Mouse (Mus musculus): ENCODE measurements around the gene 0610040J01Rik. TPM values are rescaled to one million over a fixed set of nuclear protein-coding genes. Genes with fewer than 3 reads are reported as not detected.
"Not testable (repeated sequence)": the region's sequence is repeated elsewhere in the genome, so short reads cannot be mapped to it uniquely, and the experiment has no call there.

Gene 0610040J01Rik
- polyA plus RNA-seq, 1 experiment from 2014 or later: 44.8 TPM

DNA sequence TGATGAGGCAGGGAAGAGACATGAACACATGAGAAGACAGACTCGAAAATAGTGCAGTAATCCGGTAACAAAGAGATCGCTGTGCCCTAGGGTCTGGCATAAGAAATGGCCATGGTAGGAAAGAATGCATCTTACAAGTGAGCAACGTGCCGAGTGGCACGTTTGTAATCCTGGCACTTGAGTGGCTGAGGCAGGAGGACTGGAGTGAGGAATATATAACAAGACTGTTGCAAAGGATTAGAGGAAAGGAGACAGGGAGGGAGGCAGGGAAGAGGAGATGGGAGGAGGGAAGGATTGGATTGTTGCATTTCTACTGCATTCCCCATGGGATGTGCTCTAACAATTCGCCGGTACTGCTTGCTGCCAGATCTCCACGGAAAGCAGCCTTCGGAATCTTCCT is 66.9 kb downstream of the 0610040J01Rik start:
- H3K27ac ChIP-seq: no peak overlapping the region
- no peaks in the 10 kb centered on the region for H3K27me3 ChIP-seq (replicated peaks)
- no peaks in the 10 kb centered on the region for H3K9me3 ChIP-seq
- 66% methylated on average over 10 of the region's 10 CpGs for WGBS
- no peak overlapping the region for H3K4me3 ChIP-seq (replicated peaks)
- H3K4me2 ChIP-seq: no peak overlapping the region
- H3K36me3 ChIP-seq: no peaks in the 10 kb centered on the region
- no peak overlapping the region for H3K9ac ChIP-seq
- no peaks in the 10 kb centered on the region for H3K4me1 ChIP-seq
- no peak for ATAC-seq (ENCODE audit: insufficient read depth, low FRiP score, low read depth)

DNA sequence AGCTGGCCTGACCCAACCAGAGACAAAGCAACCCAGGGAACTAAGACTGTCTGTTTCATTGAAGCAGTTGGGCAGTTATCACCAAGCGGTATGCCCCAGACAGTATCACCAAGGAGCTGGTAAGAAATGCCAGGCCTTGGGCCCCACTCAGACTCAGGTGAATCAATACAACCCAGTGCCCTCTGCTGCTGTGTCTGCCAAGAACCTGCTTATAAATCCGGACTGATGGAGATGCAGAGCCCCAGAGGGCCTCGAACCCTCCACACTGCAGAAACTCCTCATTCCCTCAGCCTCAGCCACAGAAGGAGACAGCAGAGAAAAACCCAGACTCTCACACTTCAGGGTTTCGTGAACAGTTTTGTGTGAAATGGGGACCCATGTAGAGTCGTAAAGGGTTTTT is 74.1 kb downstream of the 0610040J01Rik start:
- WGBS: 84% methylated on average over 5 of the region's 5 CpGs
- ATAC-seq (ENCODE audit: insufficient read depth, low FRiP score, low read depth): no peak
- no peaks in the 10 kb centered on the region for H3K4me1 ChIP-seq
- H3K9ac ChIP-seq: no peak overlapping the region
- no peaks in the 10 kb centered on the region for H3K27me3 ChIP-seq (replicated peaks)
- no peak overlapping the region for H3K27ac ChIP-seq
- no peak overlapping the region for H3K4me2 ChIP-seq
- H3K9me3 ChIP-seq: no peaks in the 10 kb centered on the region
- no peaks in the 10 kb centered on the region for H3K36me3 ChIP-seq
- H3K4me3 ChIP-seq (replicated peaks): no peak overlapping the region

DNA sequence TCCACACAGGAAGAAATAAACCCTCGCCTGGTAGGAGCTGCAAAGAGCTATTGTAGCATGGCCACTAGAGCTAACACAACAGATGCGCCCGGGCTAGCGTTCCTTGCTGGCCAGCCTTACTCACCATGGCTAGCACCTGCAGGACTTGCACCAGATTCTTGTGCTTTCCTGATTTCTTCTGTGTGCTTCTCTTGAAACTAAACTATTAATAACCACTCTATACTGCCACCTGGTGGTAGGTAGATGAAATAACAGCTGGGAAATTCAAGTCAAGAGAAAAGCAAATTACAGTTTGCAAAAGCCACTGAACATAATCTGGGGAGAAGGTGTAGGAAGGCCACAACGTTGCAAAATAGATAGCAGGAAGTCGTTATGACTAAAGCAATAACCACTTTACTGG is 74.5 kb downstream of the 0610040J01Rik start:
- Histone ChIP-seq H3K9ac (no peak overlapping the region), H3K9me3 (no peaks in the 10 kb centered on the region), H3K27ac (no peak overlapping the region), H3K27me3 (replicated peaks) (no peaks in the 10 kb centered on the region), H3K36me3 (no peaks in the 10 kb centered on the region), H3K4me1 (no peaks in the 10 kb centered on the region), H3K4me2 (no peak overlapping the region), H3K4me3 (replicated peaks) (no peak overlapping the region)
- ATAC-seq (ENCODE audit: insufficient read depth, low FRiP score, low read depth): no peak
- 26% methylated on average over 6 of the region's 6 CpGs for WGBS

- Histone ChIP-seq H3K9ac (no peak overlapping the region), H3K36me3 (no peaks in the 10 kb centered on the region), H3K4me2 (no peak overlapping the region), H3K9me3 (no peaks in the 10 kb centered on the region), H3K27me3 (replicated peaks) (no peaks in the 10 kb centered on the region), H3K4me3 (replicated peaks) (no peak overlapping the region), H3K4me1 (0 out of 2 replicates have a peak, but pooled peaks cover 3% of the 10 kb centered on the region), H3K27ac (no peak overlapping the region)
- 97% methylated on average over 4 of the region's 4 CpGs for WGBS
- no peak for ATAC-seq (ENCODE audit: insufficient read depth, low FRiP score, low read depth)
Observed at GRCm38 (mm10) chr5:63887111-63887510, 74.9 kb downstream of the 0610040J01Rik start.

DNA sequence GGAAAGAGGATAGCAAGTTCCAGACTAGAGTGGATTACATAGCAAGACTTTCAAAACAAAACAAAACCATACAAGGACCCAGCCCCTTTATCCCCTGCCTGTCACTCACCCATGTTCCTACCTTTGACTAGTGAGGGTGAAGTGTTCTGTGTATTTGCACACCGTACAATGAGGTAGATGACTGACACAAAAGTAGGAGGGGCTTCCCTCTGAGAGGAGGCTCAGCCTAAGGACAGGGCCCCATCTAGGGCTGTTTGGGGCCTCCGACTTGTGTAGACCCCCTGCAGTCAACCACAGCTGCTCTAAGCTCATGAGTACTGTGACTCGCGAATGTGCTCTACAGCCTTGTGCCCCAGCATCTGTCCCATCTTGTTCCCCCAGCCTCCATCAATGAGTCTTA is 79.1 kb downstream of the 0610040J01Rik start:
- ATAC-seq (ENCODE audit: insufficient read depth, low FRiP score, low read depth): 0 out of 2 replicates have a peak, but pooled peaks have one; percentile 14
- Histone ChIP-seq H3K9me3 (no peaks in the 10 kb centered on the region), H3K27ac (peak overlapping the region; percentile 59; the same call in 1 of the 2 replicates)

DNA sequence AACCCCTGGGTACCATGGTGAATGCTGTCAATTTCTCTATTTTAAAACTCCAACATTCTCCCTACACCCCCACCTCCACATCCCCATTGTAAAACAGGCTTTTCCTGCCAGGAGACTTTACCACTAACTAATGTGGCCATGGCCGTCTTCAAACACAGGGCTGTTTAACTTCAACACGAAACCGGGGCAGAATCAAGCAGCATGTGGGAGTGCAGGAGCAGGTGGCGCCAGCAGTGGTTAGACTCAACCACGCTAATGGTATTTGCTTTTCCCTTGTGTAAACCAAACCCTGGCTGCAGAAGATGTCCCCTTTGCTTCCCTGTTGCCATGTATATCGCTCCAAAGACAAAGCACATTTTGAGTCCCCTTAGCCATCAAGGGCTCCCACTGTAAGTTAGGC is 79.7 kb downstream of the 0610040J01Rik start:
- ATAC-seq (ENCODE audit: insufficient read depth, low FRiP score, low read depth): peak; percentile 90
- Histone ChIP-seq H3K4me3 (replicated peaks) (no peak overlapping the region), H3K27me3 (replicated peaks) (no peaks in the 10 kb centered on the region), H3K9ac (no peak overlapping the region), H3K4me1 (0 out of 2 replicates have a peak, but pooled peaks cover 15% of the 10 kb centered on the region), H3K36me3 (no peaks in the 10 kb centered on the region), H3K27ac (peak overlapping the region; percentile 73), H3K9me3 (no peaks in the 10 kb centered on the region), H3K4me2 (no peak overlapping the region)
- 42% methylated on average over 6 of the region's 6 CpGs for WGBS

More for the DNA sequence above, 79.1 kb downstream of the 0610040J01Rik start:
- Histone ChIP-seq H3K4me1 (0 out of 2 replicates have a peak, but pooled peaks cover 15% of the 10 kb centered on the region), H3K4me2 (no peak overlapping the region), H3K27me3 (replicated peaks) (no peaks in the 10 kb centered on the region), H3K4me3 (replicated peaks) (no peak overlapping the region), H3K9ac (no peak overlapping the region), H3K36me3 (no peaks in the 10 kb centered on the region)
- 76% methylated on average over 4 of the region's 4 CpGs for WGBS

DNA sequence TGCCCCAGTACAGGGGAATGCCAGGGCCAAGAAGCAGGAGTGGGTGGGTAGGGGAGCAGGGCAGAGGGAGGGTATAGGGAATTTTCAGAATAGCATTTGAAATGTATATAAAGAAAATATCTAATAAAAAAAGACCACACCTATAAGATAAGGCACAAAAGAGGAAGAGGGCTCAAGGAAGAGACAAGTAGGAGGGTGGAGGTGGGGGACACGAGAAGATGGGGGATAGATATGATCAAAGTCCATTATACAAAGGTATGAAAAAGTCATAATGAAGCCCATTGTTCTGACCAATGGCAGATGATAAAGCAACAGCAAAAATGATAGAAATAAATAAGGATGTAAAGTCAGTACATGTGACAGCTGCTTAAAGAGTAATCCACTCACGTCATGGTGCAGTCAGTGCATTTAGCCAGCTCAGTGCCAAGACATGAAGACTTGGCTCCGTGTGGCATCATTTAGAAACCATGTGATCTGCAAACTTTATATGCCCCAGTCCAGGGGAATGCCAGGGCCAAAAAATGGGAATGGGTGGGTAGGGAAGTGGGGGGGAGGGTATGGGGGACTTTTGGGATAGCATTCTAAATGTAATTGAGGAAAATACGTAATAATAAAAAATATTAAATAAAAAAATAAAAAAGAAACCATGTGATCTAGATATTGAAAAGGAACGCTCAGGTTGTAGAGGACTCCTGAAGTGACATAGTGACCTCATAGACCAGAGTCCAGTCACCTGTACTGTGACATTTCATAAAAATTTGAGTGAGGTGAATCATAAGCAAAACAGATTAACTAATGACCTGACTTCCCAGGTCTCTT is 85.0 kb downstream of the 0610040J01Rik start:
- H3K4me3 ChIP-seq (replicated peaks); H3K27ac ChIP-seq; H3K4me2 ChIP-seq; H3K9me3 ChIP-seq; H3K36me3 ChIP-seq; ATAC-seq (ENCODE audit: insufficient read depth, low FRiP score, low read depth); H3K9ac ChIP-seq; H3K27me3 ChIP-seq (replicated peaks): not testable (repeated sequence)
- H3K4me1 ChIP-seq: 0 out of 2 replicates have a peak, but pooled peaks cover 11% of the 10 kb centered on the region
- 84% methylated on average over 5 of the region's 5 CpGs for WGBS

GRCm38 (mm10) chr5:63897820-63898110 is 85.6 kb downstream of the 0610040J01Rik start:
- Histone ChIP-seq H3K9me3 (no peaks in the 10 kb centered on the region), H3K4me1 (0 out of 2 replicates have a peak, but pooled peaks cover 5% of the 10 kb centered on the region), H3K9ac (no peak overlapping the region), H3K27ac (no peak overlapping the region), H3K27me3 (replicated peaks) (no peaks in the 10 kb centered on the region), H3K4me3 (replicated peaks) (no peak overlapping the region), H3K36me3 (no peaks in the 10 kb centered on the region), H3K4me2 (no peak overlapping the region)
- ATAC-seq (ENCODE audit: insufficient read depth, low FRiP score, low read depth): no peak
- 82% methylated on average over 3 of the region's 3 CpGs for WGBS

GRCm38 (mm10) chr5:63903329-63903728 is 91.2 kb downstream of the 0610040J01Rik start:
- WGBS: 50% methylated on average over 3 of the region's 3 CpGs
- H3K4me2 ChIP-seq: no peak overlapping the region
- H3K4me1 ChIP-seq: no peaks in the 10 kb centered on the region
- H3K27me3 ChIP-seq (replicated peaks): no peaks in the 10 kb centered on the region
- no peak overlapping the region for H3K4me3 ChIP-seq (replicated peaks)
- H3K36me3 ChIP-seq: no peaks in the 10 kb centered on the region
- no peak overlapping the region for H3K9ac ChIP-seq
- no peaks in the 10 kb centered on the region for H3K9me3 ChIP-seq
- ATAC-seq (ENCODE audit: insufficient read depth, low FRiP score, low read depth): no peak
- H3K27ac ChIP-seq: no peak overlapping the region

- Histone ChIP-seq H3K27me3 (replicated peaks) (no peaks in the 10 kb centered on the region), H3K4me1 (no peaks in the 10 kb centered on the region), H3K9ac (no peak overlapping the region), H3K36me3 (no peaks in the 10 kb centered on the region), H3K27ac (no peak overlapping the region), H3K4me3 (replicated peaks) (no peak overlapping the region), H3K4me2 (0 out of 2 replicates have a peak overlapping the region, but pooled peaks have one; percentile 21), H3K9me3 (no peaks in the 10 kb centered on the region)
- ATAC-seq (ENCODE audit: insufficient read depth, low FRiP score, low read depth): 0 out of 2 replicates have a peak, but pooled peaks have one; percentile 21
- 36% methylated on average over 13 of the region's 13 CpGs for WGBS
Observed at GRCm38 (mm10) chr5:63906149-63907093, 94.3 kb downstream of the 0610040J01Rik start.

DNA sequence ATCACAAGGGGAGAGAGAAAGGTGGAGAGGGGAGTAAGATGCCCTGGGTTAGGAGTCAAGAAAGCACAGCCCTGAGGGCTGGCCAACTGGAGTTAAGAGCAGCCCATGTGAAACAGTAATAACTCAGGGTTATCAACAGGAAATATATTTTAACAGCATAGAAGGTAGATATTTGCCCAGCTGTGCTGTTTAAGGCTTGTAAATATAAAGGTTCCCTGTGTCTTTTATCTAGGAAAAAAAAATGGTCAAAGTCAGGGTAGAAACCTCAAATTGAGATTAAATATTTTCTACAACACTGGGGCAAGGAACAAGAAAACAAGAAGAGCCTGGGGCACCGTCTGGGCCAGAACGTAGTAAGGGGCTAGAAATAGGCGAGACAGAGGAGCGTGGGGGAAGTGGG is 95.3 kb downstream of the 0610040J01Rik start:
- no peak for ATAC-seq (ENCODE audit: insufficient read depth, low FRiP score, low read depth)
- no peaks in the 10 kb centered on the region for H3K36me3 ChIP-seq
- no peaks in the 10 kb centered on the region for H3K4me1 ChIP-seq
- no peak overlapping the region for H3K4me3 ChIP-seq (replicated peaks)
- no peaks in the 10 kb centered on the region for H3K27me3 ChIP-seq (replicated peaks)
- H3K9ac ChIP-seq: no peak overlapping the region
- H3K4me2 ChIP-seq: no peak overlapping the region
- 57% methylated on average over 4 of the region's 4 CpGs for WGBS
- no peak overlapping the region for H3K27ac ChIP-seq
- H3K9me3 ChIP-seq: no peaks in the 10 kb centered on the region
